Mouse (Mus musculus) liver, embryonic 12.5 days (tissue): Measurements from ENCODE around the gene Gm42669. TPM values are rescaled to one million over a fixed set of nuclear protein-coding genes. Genes with fewer than 3 reads are reported as not detected.

Experiments used
- ATAC-seq: fragments of 200-750 bp; cut with Nextera tagmentation; 2 replicates; pipeline ENCODE4 v1.8.0; 2017; ENCODE audit warnings: moderate number of reproducible peaks, mild to moderate bottlenecking, moderate library complexity
- H3K27ac ChIP-seq: fragments of 300-500 bp; sonication (generic); 2 replicates; pipeline ENCODE4 v1.5.1; 2016; ENCODE audit warnings: mild to moderate bottlenecking
- H3K27me3 ChIP-seq: fragments of 300-500 bp; sonication (generic); replicated peaks from 2 replicates; pipeline ENCODE4 v1.6.1; 2016; ENCODE audit warnings: mild to moderate bottlenecking, moderate library complexity
- H3K36me3 ChIP-seq: fragments of 300-500 bp; sonication (generic); 2 replicates; pipeline ENCODE4 v1.6.1; 2016; ENCODE audit warnings: mild to moderate bottlenecking, moderate library complexity
- H3K4me1 ChIP-seq: fragments of 300-500 bp; sonication (generic); 2 replicates; pipeline ENCODE4 v1.6.1; 2016
- H3K4me2 ChIP-seq: fragments of 300-500 bp; sonication (generic); 2 replicates; pipeline ENCODE4 v1.6.1; 2016; ENCODE audit warnings: mild to moderate bottlenecking, moderate library complexity
- H3K4me3 ChIP-seq: fragments of 300-500 bp; sonication (generic); 2 replicates; pipeline ENCODE4 v1.5.1; 2016; ENCODE audit warnings: mild to moderate bottlenecking, moderate library complexity
- H3K9ac ChIP-seq: fragments of 300-500 bp; sonication (generic); 2 replicates; pipeline ENCODE4 v1.6.1; 2016; ENCODE audit warnings: mild to moderate bottlenecking, moderate library complexity
- H3K9me3 ChIP-seq: fragments of 300-500 bp; sonication (generic); replicated peaks from 2 replicates; pipeline ENCODE4 v1.6.1; 2016; ENCODE audit warnings: mild to moderate bottlenecking, moderate library complexity
- WGBS: fragments of 180-500 bp; shearing (Covaris S2); methylation state at CpG from one replicate; pipeline ENCODE4 v1.1.7; 2016; ENCODE audit not compliant: insufficient replicate concordance; 5-methylcytosine and 5-hydroxymethylcytosine counted together
- polyA plus RNA-seq: library from polyadenylated mRNA; unstranded; fragments of >200 nt; fragmentation: Nextera tagmentation; extraction: Ambion mirVana; gene quantifications from 2 replicates; pipeline ENCODE4 v1.2.1, GENCODE M21; 2016

Gene Gm42669
- polyA plus RNA-seq = 0.06 TPM in 1 of 2 replicates, not detected in the other

DNA sequence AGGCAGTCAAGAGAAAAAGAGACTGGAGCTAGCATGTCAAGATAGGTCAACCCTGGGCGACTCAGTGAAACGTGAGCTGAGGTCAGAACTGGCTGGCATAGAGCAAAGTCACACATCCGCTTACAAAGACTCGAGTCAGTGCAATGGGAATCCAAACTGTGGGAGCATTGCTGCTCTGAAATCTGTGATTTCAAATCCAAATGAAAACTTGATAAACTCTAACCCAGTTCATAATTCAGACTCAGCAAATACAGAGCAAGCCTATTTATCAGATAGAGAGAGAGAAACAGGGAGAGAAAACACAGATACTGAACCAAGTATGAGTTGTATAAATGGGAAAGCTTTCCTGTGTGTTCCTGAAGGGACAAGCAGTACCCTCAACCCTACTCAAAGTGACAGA lies at the start of gene Gm42669:
TSS of gene Gm42669 (plus strand) at position 301 of the 400 bp plus-strand sequence.
- no peak within 1 kb of the TSS for H3K27ac ChIP-seq
- H3K36me3 ChIP-seq = no peaks in the 10 kb centered on the region
- H3K4me1 ChIP-seq = no peaks in the 10 kb centered on the region
- no peak within 1 kb of the TSS for H3K4me2 ChIP-seq
- ATAC-seq = no peak
- no peaks in the 10 kb centered on the region for H3K27me3 ChIP-seq
- H3K9ac ChIP-seq = no peak within 1 kb of the TSS
- H3K9me3 ChIP-seq = no peaks in the 10 kb centered on the region
- no peak within 1 kb of the TSS for H3K4me3 ChIP-seq
- 71% methylated on average over 4 of the region's 4 CpGs for WGBS

DNA sequence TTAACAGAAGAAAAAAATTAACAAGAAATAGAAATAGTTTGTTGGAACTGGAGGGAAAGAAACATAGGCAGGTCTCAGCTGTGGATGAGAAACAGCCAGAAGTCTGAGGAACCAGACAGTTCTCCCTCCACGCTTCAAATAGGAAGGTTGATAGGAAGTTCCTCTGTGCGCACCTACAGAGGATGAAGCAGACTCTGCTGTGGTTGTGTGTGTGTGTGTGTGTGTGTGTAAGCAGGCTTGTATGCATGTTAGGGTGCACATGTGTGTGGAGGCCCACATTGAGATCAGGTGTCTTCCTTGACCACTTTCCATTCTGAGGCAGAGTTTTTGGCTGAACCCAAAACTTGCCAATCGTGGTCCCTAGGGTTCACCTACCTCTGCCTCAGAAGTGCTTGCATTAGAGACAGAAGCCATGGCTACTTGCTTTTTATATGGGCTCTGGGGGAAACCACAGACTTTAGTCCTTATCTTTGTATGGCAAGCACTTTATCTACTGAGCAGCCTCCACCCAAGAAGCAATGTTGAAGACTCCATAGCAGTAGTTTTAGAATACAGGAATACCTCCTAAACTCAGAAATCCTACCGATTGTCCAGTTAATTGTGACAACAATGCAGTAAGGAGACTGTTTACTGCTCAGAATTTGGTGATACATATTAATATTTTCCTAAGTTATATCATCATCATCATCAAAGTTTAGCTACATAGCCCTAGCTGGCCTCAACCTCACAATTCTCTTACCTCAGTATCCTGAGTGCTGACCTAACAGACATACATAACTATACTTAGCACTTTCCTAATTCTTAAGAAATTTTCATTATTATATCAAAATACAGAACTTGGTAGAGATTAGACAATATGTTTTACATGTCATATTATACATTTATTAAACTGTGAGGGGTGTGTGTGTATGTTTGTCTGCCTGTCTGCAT lies 45.0 kb upstream of the Gm42669 start:
- Histone ChIP-seq H3K27ac (peak overlapping the region; percentile 76), H3K9ac (peak overlapping the region; percentile 44; the same call in 1 of the 2 replicates), H3K9me3 (no peaks in the 10 kb centered on the region), H3K4me1 (peaks cover 20% of the 10 kb centered on the region), H3K36me3 (0 out of 2 replicates have a peak, but pooled peaks cover 2% of the 10 kb centered on the region), H3K4me3 (no peak overlapping the region), H3K27me3 (no peaks in the 10 kb centered on the region), H3K4me2 (peak overlapping the region; percentile 43)
- peak; percentile 94 for ATAC-seq
- WGBS = 30% methylated on average over 4 of the region's 4 CpGs

DNA sequence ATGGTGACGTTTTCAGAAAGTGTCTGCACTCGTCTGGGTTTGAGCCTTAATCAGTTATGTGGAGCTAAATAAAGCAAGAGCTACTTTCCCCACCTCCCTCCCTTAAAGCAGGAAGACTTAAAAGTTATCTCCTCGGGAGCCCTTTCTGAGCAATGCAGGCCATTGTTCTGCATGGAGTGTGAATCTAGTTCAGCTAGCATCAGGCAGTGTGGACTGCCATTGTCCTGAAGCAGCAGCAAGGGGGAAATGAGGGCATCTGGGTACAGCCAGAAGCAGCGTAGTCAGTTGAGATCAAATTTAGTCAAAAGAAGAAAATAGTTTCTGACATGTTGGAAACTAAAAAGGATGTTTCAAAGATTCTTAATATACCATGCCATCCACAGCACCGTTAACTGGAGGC lies 40.9 kb upstream of the Gm42669 start:
- Histone ChIP-seq H3K4me3 (no peak overlapping the region), H3K36me3 (no peaks in the 10 kb centered on the region), H3K27me3 (no peaks in the 10 kb centered on the region), H3K9me3 (no peaks in the 10 kb centered on the region), H3K4me2 (no peak overlapping the region), H3K27ac (no peak overlapping the region), H3K9ac (no peak overlapping the region), H3K4me1 (peaks cover 37% of the 10 kb centered on the region)
- WGBS = 54% methylated on average over 5 of the region's 5 CpGs
- ATAC-seq = no peak

DNA sequence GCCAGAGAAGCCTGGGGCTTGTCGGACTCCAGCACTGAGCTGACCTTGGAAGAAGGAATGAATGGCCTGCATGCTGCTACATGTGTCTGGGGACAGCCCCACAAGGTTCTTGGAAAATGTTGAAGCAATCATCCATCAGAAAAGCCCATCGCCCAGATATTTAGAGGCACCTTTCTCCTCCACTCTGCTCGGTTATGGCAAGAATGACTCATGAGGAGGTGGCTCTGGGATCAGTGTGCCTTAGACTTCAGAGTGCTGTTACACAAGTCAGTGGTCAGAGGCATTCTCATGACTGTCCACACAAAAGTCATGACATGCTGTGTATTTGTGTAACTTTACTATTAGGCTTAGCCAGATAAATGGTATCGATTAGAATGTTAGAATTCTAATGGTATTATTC lies 40.3 kb upstream of the Gm42669 start:
- no peak for ATAC-seq
- H3K36me3 ChIP-seq = no peaks in the 10 kb centered on the region

DNA sequence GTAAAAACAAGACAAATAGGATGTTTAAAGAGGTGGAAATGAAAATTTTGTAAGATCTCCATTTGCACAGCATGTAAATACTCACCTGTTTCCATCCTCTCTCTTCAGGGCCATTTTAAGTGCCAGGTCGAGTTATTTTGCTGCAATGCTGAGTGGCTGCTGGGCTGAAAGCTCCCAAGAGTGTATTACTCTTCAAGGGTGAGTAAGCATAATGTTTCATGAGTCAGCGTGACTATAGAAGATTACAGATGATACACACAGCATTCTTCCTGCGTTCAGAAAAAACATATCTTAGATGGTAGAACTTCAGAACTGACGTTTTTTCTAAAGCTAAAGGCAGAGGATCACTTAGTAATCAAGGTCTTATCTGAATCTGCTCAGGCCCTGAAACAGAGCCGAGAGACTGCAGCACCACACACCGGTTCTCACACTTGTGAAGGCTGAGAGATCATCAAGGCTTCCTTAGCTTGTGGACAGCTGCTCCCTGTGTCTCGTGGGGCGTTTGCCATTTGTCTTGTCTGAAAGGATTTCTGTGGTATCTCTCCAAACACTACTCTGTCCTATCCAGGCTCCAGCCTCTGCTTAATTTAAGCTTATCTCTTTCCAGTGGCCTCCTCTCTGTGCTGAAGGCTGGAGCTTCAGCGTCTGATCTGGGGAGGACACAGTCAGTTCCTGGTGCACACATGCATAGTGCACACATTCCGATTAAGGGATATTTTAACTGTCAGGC lies 36.7 kb upstream of the Gm42669 start:
- Histone ChIP-seq H3K4me3 (peak overlapping the region; percentile 20), H3K27me3 (no peaks in the 10 kb centered on the region), H3K4me1 (peaks cover 27% of the 10 kb centered on the region), H3K36me3 (no peaks in the 10 kb centered on the region; the same call in 1 of the 2 replicates), H3K27ac (peak overlapping the region; percentile 96), H3K4me2 (peak overlapping the region; percentile 56), H3K9ac (peak overlapping the region; percentile 31; the same call in 1 of the 2 replicates), H3K9me3 (no peaks in the 10 kb centered on the region)
- WGBS = 31% methylated on average over 10 of the region's 10 CpGs
- ATAC-seq = peak; percentile 97

More for the DNA sequence above, 40.3 kb upstream of the Gm42669 start:
- Histone ChIP-seq H3K27ac (no peak overlapping the region), H3K9ac (no peak overlapping the region), H3K9me3 (no peaks in the 10 kb centered on the region), H3K27me3 (no peaks in the 10 kb centered on the region), H3K4me1 (peaks cover 36% of the 10 kb centered on the region), H3K4me3 (no peak overlapping the region), H3K4me2 (no peak overlapping the region)
- 81% methylated on average over 4 of the region's 4 CpGs for WGBS

DNA sequence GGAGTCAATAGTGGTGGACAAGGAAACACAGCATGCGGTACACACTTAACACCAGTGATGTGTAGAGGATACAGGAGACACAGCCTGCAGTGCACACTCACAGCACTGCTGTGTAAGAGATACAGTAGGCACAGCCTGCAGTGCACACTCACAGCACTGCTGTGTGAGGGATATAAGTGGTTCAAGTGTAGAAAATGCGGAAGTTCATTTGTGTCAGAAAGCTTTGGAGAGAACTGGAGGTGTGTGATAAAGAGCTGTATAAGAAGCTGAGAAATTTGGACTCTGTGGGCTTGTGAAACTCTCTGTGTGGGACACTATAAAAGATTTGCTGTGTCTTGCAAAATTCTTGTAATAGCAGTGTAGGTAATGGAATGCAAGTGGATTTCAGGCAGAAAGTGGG lies 27.2 kb upstream of the Gm42669 start:
- H3K9ac ChIP-seq = no peak overlapping the region
- no peak for ATAC-seq
- no peak overlapping the region for H3K4me2 ChIP-seq
- no peaks in the 10 kb centered on the region for H3K4me1 ChIP-seq
- no peaks in the 10 kb centered on the region; the same call in 1 of the 2 replicates for H3K36me3 ChIP-seq
- WGBS = 83% methylated on average over 2 of the region's 2 CpGs
- H3K4me3 ChIP-seq = no peak overlapping the region
- H3K9me3 ChIP-seq = no peaks in the 10 kb centered on the region
- no peak overlapping the region for H3K27ac ChIP-seq
- no peaks in the 10 kb centered on the region for H3K27me3 ChIP-seq

DNA sequence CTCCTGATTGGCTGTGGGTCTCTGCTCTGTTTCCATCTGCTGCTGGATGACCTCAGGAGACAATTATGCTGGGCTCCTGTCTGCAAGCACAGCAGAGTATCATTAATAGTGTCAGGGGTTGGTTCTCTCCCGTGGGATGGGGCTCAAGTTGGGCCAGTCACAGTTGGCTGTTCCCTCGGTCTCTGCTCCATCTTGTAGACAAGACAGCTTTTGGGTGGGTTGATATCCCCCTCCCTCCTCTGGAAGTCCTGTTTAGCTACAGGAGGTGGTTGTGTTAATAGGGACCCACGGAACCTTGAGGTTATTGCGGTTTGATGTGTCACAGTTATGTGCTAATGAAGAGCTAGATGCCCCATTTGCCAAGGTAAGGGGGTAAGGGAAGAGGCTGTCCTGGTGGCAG lies 18.4 kb upstream of the Gm42669 start:
- H3K27me3 ChIP-seq = no peaks in the 10 kb centered on the region
- no peak for ATAC-seq
- no peak overlapping the region for H3K9ac ChIP-seq
- no peaks in the 10 kb centered on the region for H3K4me1 ChIP-seq
- no peak overlapping the region for H3K27ac ChIP-seq
- H3K9me3 ChIP-seq = no peaks in the 10 kb centered on the region
- WGBS = 60% methylated on average over 4 of the region's 4 CpGs
- H3K4me3 ChIP-seq = no peak overlapping the region
- H3K36me3 ChIP-seq = no peaks in the 10 kb centered on the region
- H3K4me2 ChIP-seq = no peak overlapping the region

DNA sequence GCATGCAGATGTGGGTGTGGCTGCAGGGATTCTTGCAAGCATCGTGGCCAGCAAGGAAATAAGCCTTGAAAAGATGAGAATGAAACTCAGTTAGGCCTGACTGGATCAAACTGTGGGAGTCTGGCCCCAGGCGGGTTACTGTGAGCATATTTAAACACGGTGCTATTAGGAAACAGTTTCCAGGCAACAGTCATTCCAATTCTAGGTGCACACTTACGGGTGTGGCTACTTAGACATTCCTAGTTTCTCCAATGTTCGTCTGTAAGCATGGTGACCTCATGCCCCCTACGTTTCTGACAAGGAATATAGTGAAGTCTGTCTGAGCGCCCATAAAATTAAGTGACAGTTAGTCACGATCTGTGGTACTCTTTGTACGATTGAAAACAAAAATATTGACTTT lies 16.4 kb upstream of the Gm42669 start:
- Histone ChIP-seq H3K27me3 (no peaks in the 10 kb centered on the region), H3K36me3 (peaks cover 3% of the 10 kb centered on the region; the same call in 1 of the 2 replicates), H3K27ac (no peak overlapping the region), H3K4me1 (no peaks in the 10 kb centered on the region), H3K4me2 (no peak overlapping the region), H3K9me3 (no peaks in the 10 kb centered on the region), H3K4me3 (no peak overlapping the region), H3K9ac (no peak overlapping the region)
- no peak for ATAC-seq
- WGBS = 78% methylated on average over 9 of the region's 9 CpGs

DNA sequence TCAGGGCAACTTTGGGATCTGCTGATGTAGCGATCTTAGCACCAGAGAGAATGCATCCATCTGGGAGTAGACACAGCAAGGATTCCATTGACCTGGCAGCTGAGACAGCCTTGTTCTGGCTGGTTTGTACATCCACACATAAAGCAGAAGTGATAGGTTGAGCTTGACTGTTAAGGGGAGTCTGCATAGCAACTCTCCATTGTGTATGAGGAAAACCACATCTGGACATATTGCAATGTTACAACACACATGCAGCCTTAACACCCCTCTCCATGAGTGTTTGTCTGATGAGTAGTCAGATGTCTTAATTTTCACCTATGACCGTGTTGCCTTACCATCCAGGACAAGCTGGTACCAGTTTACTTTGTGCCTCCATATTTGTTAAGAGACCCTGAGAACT lies 14.9 kb upstream of the Gm42669 start:
- no peak overlapping the region for H3K4me3 ChIP-seq
- no peaks in the 10 kb centered on the region for H3K27me3 ChIP-seq
- no peaks in the 10 kb centered on the region for H3K4me1 ChIP-seq
- no peak overlapping the region for H3K27ac ChIP-seq
- no peaks in the 10 kb centered on the region for H3K9me3 ChIP-seq
- no peak for ATAC-seq
- peaks cover 3% of the 10 kb centered on the region; the same call in 1 of the 2 replicates for H3K36me3 ChIP-seq
- 69% methylated on average over 2 of the region's 2 CpGs for WGBS
- no peak overlapping the region for H3K4me2 ChIP-seq
- no peak overlapping the region for H3K9ac ChIP-seq

DNA sequence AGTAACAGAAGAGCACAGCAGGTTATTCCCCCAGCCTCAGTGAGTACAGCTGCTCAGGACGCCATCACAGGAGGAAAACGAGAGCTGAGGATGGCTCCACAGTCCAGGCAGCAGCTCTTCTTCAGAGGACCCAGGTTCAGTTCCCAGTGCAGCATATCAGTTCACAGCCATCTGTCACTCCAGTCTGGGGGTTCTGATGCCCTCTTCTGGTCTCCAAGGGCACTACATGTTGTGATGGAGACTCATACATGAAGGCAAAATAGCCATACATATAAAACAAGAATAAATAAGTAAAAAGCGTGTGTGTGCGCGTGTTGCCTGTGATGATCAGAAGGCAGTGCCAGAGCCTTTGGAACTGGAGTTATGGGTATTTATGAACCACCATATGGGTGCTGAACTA lies 12.7 kb upstream of the Gm42669 start:
- no peaks in the 10 kb centered on the region for H3K9me3 ChIP-seq
- H3K27ac ChIP-seq = no peak overlapping the region
- no peak for ATAC-seq
- no peaks in the 10 kb centered on the region for H3K4me1 ChIP-seq
- no peak overlapping the region for H3K4me3 ChIP-seq
- peaks cover 3% of the 10 kb centered on the region; the same call in 1 of the 2 replicates for H3K36me3 ChIP-seq
- H3K9ac ChIP-seq = no peak overlapping the region
- H3K4me2 ChIP-seq = no peak overlapping the region
- 96% methylated on average over 5 of the region's 5 CpGs for WGBS
- no peaks in the 10 kb centered on the region for H3K27me3 ChIP-seq

DNA sequence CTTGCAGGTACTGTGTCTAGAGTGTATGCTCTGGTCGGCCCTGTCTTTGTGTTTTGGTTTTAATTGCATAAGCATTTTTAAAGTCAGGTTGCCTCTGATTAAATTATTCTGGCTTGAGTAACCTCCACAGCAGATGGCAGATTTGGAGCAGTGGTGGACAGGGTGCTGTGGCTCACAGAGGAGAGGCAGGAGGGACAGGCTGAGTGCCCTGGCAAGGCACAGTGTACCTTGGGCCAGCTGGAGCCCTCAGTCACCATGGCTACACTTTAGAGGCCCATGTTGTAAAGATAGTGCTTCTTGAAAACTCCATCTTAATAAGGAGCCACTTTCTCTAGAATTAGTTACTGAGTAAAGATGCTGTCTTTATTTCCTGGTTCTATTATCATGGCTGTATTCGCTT lies 11.4 kb upstream of the Gm42669 start:
- Histone ChIP-seq H3K27me3 (no peaks in the 10 kb centered on the region), H3K4me2 (no peak overlapping the region), H3K9me3 (no peaks in the 10 kb centered on the region), H3K27ac (no peak overlapping the region), H3K36me3 (peaks cover 3% of the 10 kb centered on the region; the same call in 1 of the 2 replicates), H3K9ac (no peak overlapping the region), H3K4me3 (no peak overlapping the region), H3K4me1 (no peaks in the 10 kb centered on the region)
- no peak for ATAC-seq
- 73% methylated on average over 2 of the region's 2 CpGs for WGBS
